Mouse (Mus musculus) ES-Bruce4 (cell line): ENCODE measurements around the gene Mark4. TPM values are rescaled to one million over a fixed set of nuclear protein-coding genes. Genes with fewer than 3 reads are reported as not detected.
A peak's percentile ranks its signal among the peaks of the same experiment; 100 is the strongest.

Experiments used
- H3K27ac ChIP-seq: 2 replicates; pipeline ENCODE4 v1.5.1; 2012; ENCODE audit warnings: low read length, inconsistent platforms; ENCODE audit not compliant: insufficient read depth
- H3K27me3 ChIP-seq: 2 replicates; pipeline ENCODE4 v1.6.1; 2012; ENCODE audit warnings: mild to moderate bottlenecking, low read length, inconsistent platforms; ENCODE audit not compliant: control insufficient read depth, poor library complexity, insufficient read depth, severe bottlenecking
- H3K36me3 ChIP-seq: 2 replicates; pipeline ENCODE4 v1.6.1; 2012; ENCODE audit warnings: inconsistent platforms, mild to moderate bottlenecking, low read length, moderate library complexity; ENCODE audit not compliant: control insufficient read depth, poor library complexity, insufficient read depth, severe bottlenecking
- H3K4me1 ChIP-seq: one replicate; pipeline ENCODE4 v1.8.1; 2011; ENCODE audit warnings: low read length; ENCODE audit not compliant: control insufficient read depth, insufficient read depth
- H3K4me3 ChIP-seq: 2 replicates; pipeline ENCODE4 v1.5.1; 2011; ENCODE audit warnings: low read depth, mild to moderate bottlenecking, low read length
- H3K9ac ChIP-seq: 2 replicates; pipeline ENCODE4 v1.6.1; 2012; ENCODE audit warnings: low read depth, mild to moderate bottlenecking, inconsistent platforms; ENCODE audit not compliant: poor library complexity, severe bottlenecking
- H3K9me3 ChIP-seq: replicated peaks from 2 replicates; pipeline ENCODE4 v1.6.1; 2012; ENCODE audit warnings: mild to moderate bottlenecking, low read length, inconsistent platforms; ENCODE audit not compliant: control insufficient read depth, poor library complexity, insufficient read depth, severe bottlenecking
- CTCF ChIP-seq: IDR thresholded peaks from one replicate; pipeline ENCODE4 v1.8.1; 2011; ENCODE audit warnings: low read depth, low read length
- EP300 ChIP-seq: IDR thresholded peaks from 2 replicates; pipeline ENCODE4 v1.6.1; 2011; ENCODE audit warnings: low read depth, low read length; ENCODE audit not compliant: insufficient read depth
- POLR2A ChIP-seq: IDR thresholded peaks from one replicate; pipeline ENCODE4 v1.8.1; 2011; ENCODE audit warnings: low read length; ENCODE audit not compliant: insufficient read depth
- polyA plus RNA-seq: library from polyadenylated mRNA; stranded (reverse); fragments of >200 nt; gene quantifications from 2 replicates; pipeline ENCODE4 v1.2.4, GENCODE M21; 2011; ENCODE audit warnings: low read depth; ENCODE audit not compliant: missing spikeins, insufficient read depth, insufficient read length

The Mark4 gene
- polyA plus RNA-seq, result 33.1 and 33.3 TPM in 2 replicates

GRCm38 (mm10) chr7:19458591-19459111 is at the start of gene Mark4:
Gene Mark4 (minus strand): TSS chr7:19458821.
- no peaks in the 10 kb centered on the region for H3K4me1 ChIP-seq

GRCm38 (mm10) chr7:19507612-19507981 is 49.0 kb upstream of the Mark4 start:
- peak overlapping the region; percentile 24; the same call in 1 of the 2 replicates for H3K27ac ChIP-seq
- peak overlapping the region; percentile 86 for H3K4me3 ChIP-seq
- TF ChIP-seq EP300 (no peak), POLR2A (no peak), CTCF (no peak)
- H3K9me3 ChIP-seq, result no peaks in the 10 kb centered on the region
- peak overlapping the region; percentile 71 for H3K9ac ChIP-seq
- H3K4me1 ChIP-seq, result no peaks in the 10 kb centered on the region
- no peaks in the 10 kb centered on the region for H3K27me3 ChIP-seq
- no peaks in the 10 kb centered on the region for H3K36me3 ChIP-seq

More at GRCm38 (mm10) chr7:19458591-19459111, at the start of gene Mark4:
- H3K9me3 ChIP-seq, result no peaks in the 10 kb centered on the region
- peak within 1 kb of the TSS; percentile 93 for H3K4me3 ChIP-seq
- H3K27ac ChIP-seq, result peak within 1 kb of the TSS; percentile 10; the same call in 1 of the 2 replicates
- H3K36me3 ChIP-seq, result no peaks in the 10 kb centered on the region; the same call in 1 of the 2 replicates
- TF ChIP-seq EP300 (no peak), CTCF (no peak), POLR2A (peak; percentile 57)
- H3K27me3 ChIP-seq, result no peaks in the 10 kb centered on the region
- H3K9ac ChIP-seq, result peak within 1 kb of the TSS; percentile 91

- TF ChIP-seq EP300 (no peak), CTCF (no peak), POLR2A (no peak)
- peak overlapping the region; percentile 86 for H3K4me3 ChIP-seq
- no peaks in the 10 kb centered on the region for H3K36me3 ChIP-seq
- H3K9me3 ChIP-seq, result no peaks in the 10 kb centered on the region
- H3K27ac ChIP-seq, result peak overlapping the region; percentile 24; the same call in 1 of the 2 replicates
- no peaks in the 10 kb centered on the region for H3K27me3 ChIP-seq
- H3K9ac ChIP-seq, result peak overlapping the region; percentile 71
- no peaks in the 10 kb centered on the region for H3K4me1 ChIP-seq
Measured at GRCm38 (mm10) chr7:19506969-19507611, 48.5 kb upstream of the Mark4 start.

- Histone ChIP-seq H3K9me3 (no peaks in the 10 kb centered on the region), H3K4me3 (no peak overlapping the region), H3K27ac (no peak overlapping the region; the same call in 1 of the 2 replicates), H3K9ac (peak overlapping the region; percentile 71; the same call in 1 of the 2 replicates), H3K27me3 (no peaks in the 10 kb centered on the region), H3K4me1 (no peaks in the 10 kb centered on the region), H3K36me3 (no peaks in the 10 kb centered on the region)
- TF ChIP-seq EP300, result no peak
- peak; percentile 21 for TF ChIP-seq CTCF
Measured at GRCm38 (mm10) chr7:19506326-19506725, 47.7 kb upstream of the Mark4 start.

- no peaks in the 10 kb centered on the region for H3K4me1 ChIP-seq
- H3K36me3 ChIP-seq, result no peaks in the 10 kb centered on the region
- no peak for TF ChIP-seq EP300
- TF ChIP-seq CTCF, result peak; percentile 75
- no peak for TF ChIP-seq POLR2A
- H3K27me3 ChIP-seq, result no peaks in the 10 kb centered on the region
- no peak overlapping the region for H3K27ac ChIP-seq
- no peak overlapping the region for H3K9ac ChIP-seq
- no peak overlapping the region for H3K4me3 ChIP-seq
- H3K9me3 ChIP-seq, result no peaks in the 10 kb centered on the region
Measured at GRCm38 (mm10) chr7:19503481-19504068, 45.0 kb upstream of the Mark4 start.

GRCm38 (mm10) chr7:19501658-19502057 is 43.0 kb upstream of the Mark4 start:
- H3K36me3 ChIP-seq, result no peaks in the 10 kb centered on the region
- no peaks in the 10 kb centered on the region for H3K4me1 ChIP-seq
- H3K9ac ChIP-seq, result no peak overlapping the region
- no peaks in the 10 kb centered on the region for H3K27me3 ChIP-seq
- no peak overlapping the region for H3K4me3 ChIP-seq
- no peaks in the 10 kb centered on the region for H3K9me3 ChIP-seq
- TF ChIP-seq EP300 (no peak), POLR2A (no peak), CTCF (no peak)
- no peak overlapping the region for H3K27ac ChIP-seq
